Mouse (Mus musculus): ENCODE data around the gene Drp2. TPM values are rescaled to one million over a fixed set of nuclear protein-coding genes. Genes with fewer than 3 reads are reported as not detected.

Drp2 gene
- polyA plus RNA-seq (2016; fragmentation: Nextera tagmentation; extraction: Ambion mirVana), result 1.7 TPM in 2 replicates

DNA sequence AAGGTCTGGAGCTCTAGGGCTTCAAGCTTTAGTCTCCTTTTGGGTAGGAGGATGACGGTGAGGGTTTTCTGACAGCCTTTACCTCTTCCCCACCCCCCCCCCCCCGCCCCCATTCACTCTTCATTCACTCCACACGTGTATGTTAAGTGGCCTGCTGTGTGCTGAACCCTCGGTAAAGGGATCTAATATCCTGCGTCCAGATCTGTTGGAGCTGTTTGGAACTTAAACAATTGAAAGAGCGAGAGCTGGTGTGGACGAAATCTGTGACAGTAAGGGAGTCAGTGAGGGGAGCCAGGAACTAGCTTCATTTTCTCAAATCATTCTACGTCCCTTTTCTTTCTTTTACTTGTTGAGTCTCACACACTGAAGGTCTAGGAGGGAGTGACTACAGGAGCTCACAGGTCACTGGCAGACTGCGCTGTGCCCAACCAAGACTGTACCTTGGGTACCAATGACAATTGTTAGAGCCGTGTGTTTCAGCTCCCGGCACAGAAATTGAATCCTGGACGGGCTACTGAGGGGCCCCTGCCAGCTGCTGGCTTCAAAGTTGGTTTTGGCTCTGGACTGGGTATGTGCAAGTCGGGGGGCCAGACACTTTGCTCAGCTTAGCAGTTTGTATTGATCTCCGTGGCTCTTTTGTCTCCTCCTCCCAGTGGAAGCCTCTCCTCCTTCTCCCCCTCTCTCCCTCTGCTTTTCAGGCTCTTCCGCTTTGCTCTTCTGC is at the start of gene Drp2:
Gene Drp2, plus strand, starts transcription at position 689 of the 721 bp plus-strand sequence.
- no peaks in the 10 kb centered on the region for H3K36me3 ChIP-seq (replicated peaks)
- peak within 1 kb of the TSS; percentile 50 for H3K4me3 ChIP-seq
- H3K9me3 ChIP-seq, result no peaks in the 10 kb centered on the region
- peak within 1 kb of the TSS; percentile 76 for H3K27ac ChIP-seq
- WGBS, result 35% methylated on average over 15 of the region's 15 CpGs
- peaks cover 78% of the 10 kb centered on the region for H3K27me3 ChIP-seq (ENCODE audit: poor library complexity, severe bottlenecking)
- H3K4me1 ChIP-seq, result peaks cover 9% of the 10 kb centered on the region; the same call in 1 of the 2 replicates
- DNase-seq (ENCODE audit: extremely low spot score, low spot score), result no peak

DNA sequence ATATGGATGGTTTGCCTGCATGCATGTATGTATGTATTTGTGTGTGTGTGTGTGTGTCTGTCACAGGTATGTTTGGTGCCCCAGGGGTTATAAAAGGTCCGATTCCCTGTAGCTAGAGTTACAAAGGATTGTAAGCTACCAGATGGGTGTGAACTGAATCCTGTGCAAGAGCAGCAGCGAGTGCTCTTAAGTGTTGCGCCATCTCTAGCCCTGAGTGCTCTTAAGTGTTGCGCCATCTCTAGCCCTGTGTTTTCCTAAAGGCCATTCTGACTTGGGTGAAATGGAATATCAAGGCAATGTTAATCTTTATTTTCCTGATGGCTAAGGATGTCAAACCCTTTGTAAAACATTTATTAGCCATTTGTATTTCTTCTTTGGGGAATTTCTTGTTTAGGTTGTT is 45.0 kb upstream of the Drp2 start:
- no peak overlapping the region for H3K4me3 ChIP-seq
- H3K4me1 ChIP-seq, result no peaks in the 10 kb centered on the region
- 91% methylated on average over 4 of the region's 4 CpGs for WGBS
- H3K27me3 ChIP-seq (ENCODE audit: poor library complexity, severe bottlenecking), result 0 out of 2 replicates have a peak, but pooled peaks cover 5% of the 10 kb centered on the region
- no peak overlapping the region for H3K27ac ChIP-seq
- no peak for DNase-seq (ENCODE audit: extremely low spot score, low spot score)
- peaks cover 27% of the 10 kb centered on the region for H3K36me3 ChIP-seq (replicated peaks)
- no peaks in the 10 kb centered on the region for H3K9me3 ChIP-seq

GRCm38 (mm10) chrX:134362156-134362555 is 42.2 kb upstream of the Drp2 start:
- Histone ChIP-seq H3K4me3 (no peak overlapping the region), H3K4me1 (no peaks in the 10 kb centered on the region), H3K27ac (no peak overlapping the region), H3K9me3 (no peaks in the 10 kb centered on the region), H3K36me3 (replicated peaks) (peaks cover 25% of the 10 kb centered on the region), H3K27me3 (ENCODE audit: poor library complexity, severe bottlenecking) (peaks cover 14% of the 10 kb centered on the region; the same call in 1 of the 2 replicates)
- no peak for DNase-seq (ENCODE audit: extremely low spot score, low spot score)
- 94% methylated on average over 4 of the region's 4 CpGs for WGBS

GRCm38 (mm10) chrX:134365421-134365820 is 38.9 kb upstream of the Drp2 start:
- Histone ChIP-seq H3K27ac (no peak overlapping the region), H3K4me3 (no peak overlapping the region), H3K4me1 (no peaks in the 10 kb centered on the region), H3K27me3 (ENCODE audit: poor library complexity, severe bottlenecking) (peaks cover 13% of the 10 kb centered on the region; the same call in 1 of the 2 replicates), H3K36me3 (replicated peaks) (peaks cover 25% of the 10 kb centered on the region), H3K9me3 (no peaks in the 10 kb centered on the region)
- 69% methylated on average over 1 of the region's 1 CpGs for WGBS
- no peak for DNase-seq (ENCODE audit: extremely low spot score, low spot score)

GRCm38 (mm10) chrX:134366547-134366946 is 37.8 kb upstream of the Drp2 start:
- peaks cover 13% of the 10 kb centered on the region; the same call in 1 of the 2 replicates for H3K27me3 ChIP-seq (ENCODE audit: poor library complexity, severe bottlenecking)
- H3K27ac ChIP-seq, result no peak overlapping the region
- WGBS, result 88% methylated on average over 3 of the region's 3 CpGs
- DNase-seq (ENCODE audit: extremely low spot score, low spot score), result no peak
- no peaks in the 10 kb centered on the region for H3K4me1 ChIP-seq
- H3K4me3 ChIP-seq, result no peak overlapping the region
- no peaks in the 10 kb centered on the region for H3K9me3 ChIP-seq
- peaks cover 25% of the 10 kb centered on the region for H3K36me3 ChIP-seq (replicated peaks)

GRCm38 (mm10) chrX:134371279-134371678 is 33.1 kb upstream of the Drp2 start:
- 20% methylated on average over 2 of the region's 2 CpGs for WGBS
- H3K36me3 ChIP-seq (replicated peaks), result no peaks in the 10 kb centered on the region
- no peaks in the 10 kb centered on the region for H3K9me3 ChIP-seq
- H3K27me3 ChIP-seq (ENCODE audit: poor library complexity, severe bottlenecking), result peaks cover 28% of the 10 kb centered on the region
- DNase-seq (ENCODE audit: extremely low spot score, low spot score), result no peak
- no peak overlapping the region for H3K27ac ChIP-seq
- no peak overlapping the region for H3K4me3 ChIP-seq
- no peaks in the 10 kb centered on the region for H3K4me1 ChIP-seq

DNA sequence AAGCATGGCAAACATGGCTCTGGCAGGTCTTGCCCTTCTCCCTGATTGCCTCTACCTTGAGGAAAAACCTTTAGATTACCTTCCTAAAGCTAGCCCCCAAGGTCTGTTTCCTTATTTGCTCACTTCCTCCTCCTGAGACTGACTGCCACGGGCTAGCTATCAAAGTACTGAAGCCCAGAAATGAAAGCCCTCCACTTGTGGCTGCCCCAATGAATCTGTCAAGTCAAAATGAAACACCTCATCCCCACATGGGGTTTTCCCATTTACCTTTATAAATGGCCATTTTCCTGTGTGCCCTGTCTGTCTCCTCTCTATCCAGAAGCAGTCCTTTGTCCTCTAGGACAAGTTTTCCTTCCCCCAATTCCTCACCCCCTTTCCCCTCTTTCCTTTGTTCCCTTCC is 30.2 kb upstream of the Drp2 start:
- H3K27me3 ChIP-seq (ENCODE audit: poor library complexity, severe bottlenecking), result peaks cover 23% of the 10 kb centered on the region
- H3K4me3 ChIP-seq, result no peak overlapping the region
- no peak for DNase-seq (ENCODE audit: extremely low spot score, low spot score)
- H3K9me3 ChIP-seq, result no peaks in the 10 kb centered on the region
- WGBS, result 85% methylated on average over 1 of the region's 1 CpGs
- H3K27ac ChIP-seq, result no peak overlapping the region
- H3K36me3 ChIP-seq (replicated peaks), result no peaks in the 10 kb centered on the region
- H3K4me1 ChIP-seq, result no peaks in the 10 kb centered on the region

GRCm38 (mm10) chrX:134384896-134385295 is 19.5 kb upstream of the Drp2 start:
- DNase-seq (ENCODE audit: extremely low spot score, low spot score), result no peak
- Histone ChIP-seq H3K4me1 (no peaks in the 10 kb centered on the region), H3K9me3 (no peaks in the 10 kb centered on the region), H3K27me3 (ENCODE audit: poor library complexity, severe bottlenecking) (peaks cover 27% of the 10 kb centered on the region), H3K36me3 (replicated peaks) (no peaks in the 10 kb centered on the region), H3K27ac (no peak overlapping the region), H3K4me3 (no peak overlapping the region)
- WGBS, result 91% methylated on average over 6 of the region's 6 CpGs

DNA sequence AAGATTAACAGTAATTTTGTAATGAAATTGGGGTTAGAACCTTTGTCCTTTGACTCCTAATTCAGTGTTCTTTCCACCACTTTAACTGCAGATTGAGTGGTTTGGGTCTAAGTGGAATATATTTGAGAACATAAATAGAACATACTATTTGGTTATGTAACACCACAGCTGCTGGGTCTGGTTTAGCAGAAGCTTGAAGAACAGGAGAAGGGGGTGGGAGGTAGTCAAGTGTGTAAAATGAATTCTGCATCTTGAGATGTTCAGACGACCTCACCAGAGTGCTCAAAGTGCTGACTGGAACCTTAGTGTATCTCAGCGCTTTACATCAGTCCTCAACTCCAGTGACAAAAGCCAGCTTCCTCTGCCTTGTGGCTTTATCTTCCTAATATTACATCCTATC is 5.4 kb upstream of the Drp2 start:
- 77% methylated on average over 2 of the region's 2 CpGs for WGBS
- Histone ChIP-seq H3K4me3 (no peak overlapping the region), H3K9me3 (no peaks in the 10 kb centered on the region), H3K27ac (no peak overlapping the region), H3K36me3 (replicated peaks) (no peaks in the 10 kb centered on the region), H3K4me1 (0 out of 2 replicates have a peak, but pooled peaks cover 3% of the 10 kb centered on the region), H3K27me3 (ENCODE audit: poor library complexity, severe bottlenecking) (peaks cover 55% of the 10 kb centered on the region)
- DNase-seq (ENCODE audit: extremely low spot score, low spot score), result no peak

DNA sequence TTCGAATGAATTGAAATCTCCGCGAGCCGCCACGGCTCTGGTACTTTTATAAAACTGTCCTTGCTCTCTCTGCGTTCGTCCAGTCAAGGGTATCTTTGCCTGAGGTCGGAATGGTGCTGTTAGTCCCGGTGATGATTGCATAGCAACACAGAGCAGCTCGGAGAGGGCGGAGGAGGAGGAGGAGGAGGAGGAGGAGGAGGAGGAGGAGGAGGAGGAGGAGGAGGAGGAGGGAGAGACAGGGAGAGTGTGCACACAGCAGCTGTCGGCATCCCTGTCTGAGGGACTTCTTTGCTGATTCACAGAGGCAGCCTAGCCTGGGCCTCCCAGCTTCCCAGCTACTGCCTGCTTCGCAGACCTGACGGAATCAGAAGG is 219 bp downstream of the Drp2 start:
- H3K4me1 ChIP-seq, result peaks cover 9% of the 10 kb centered on the region; the same call in 1 of the 2 replicates
- peak; percentile 23 for DNase-seq (ENCODE audit: extremely low spot score, low spot score)
- H3K9me3 ChIP-seq, result no peaks in the 10 kb centered on the region
- H3K27ac ChIP-seq, result peak overlapping the region; percentile 76
- peak overlapping the region; percentile 50 for H3K4me3 ChIP-seq
- 32% methylated on average over 12 of the region's 14 CpGs for WGBS
- H3K36me3 ChIP-seq (replicated peaks), result no peaks in the 10 kb centered on the region
- H3K27me3 ChIP-seq (ENCODE audit: poor library complexity, severe bottlenecking), result peaks cover 79% of the 10 kb centered on the region

DNA sequence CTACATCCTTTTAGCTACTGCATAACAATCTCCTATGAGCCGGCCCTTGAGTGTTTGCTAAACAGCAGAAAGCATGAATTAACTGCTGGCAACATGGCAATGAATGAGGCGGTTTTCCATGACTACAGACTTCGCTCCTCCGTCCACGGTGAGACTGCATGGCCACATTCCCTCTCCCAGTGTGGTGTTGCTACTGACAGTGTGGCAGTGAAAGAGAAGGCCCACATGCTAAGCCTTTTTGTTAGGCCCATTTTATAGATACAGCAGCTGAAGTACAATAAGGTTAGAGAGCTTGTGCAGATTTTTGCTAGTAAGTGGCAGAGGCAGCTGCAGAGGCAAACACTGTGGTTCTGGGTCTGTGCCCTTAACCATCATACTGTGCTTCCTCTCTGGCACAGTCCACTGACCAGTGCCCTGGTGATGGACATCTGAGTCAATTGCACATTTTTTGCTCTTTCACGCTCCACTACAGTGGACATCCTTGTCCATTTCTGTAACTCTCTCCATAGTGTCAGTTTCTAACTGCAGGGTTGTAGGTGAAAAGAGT is 5.1 kb downstream of the Drp2 start:
- Histone ChIP-seq H3K36me3 (replicated peaks) (no peaks in the 10 kb centered on the region), H3K4me3 (no peak overlapping the region), H3K27ac (no peak overlapping the region), H3K4me1 (peaks cover 4% of the 10 kb centered on the region; the same call in 1 of the 2 replicates), H3K27me3 (ENCODE audit: poor library complexity, severe bottlenecking) (peaks cover 45% of the 10 kb centered on the region), H3K9me3 (no peaks in the 10 kb centered on the region)
- no peak for DNase-seq (ENCODE audit: extremely low spot score, low spot score)
- 93% methylated on average over 6 of the region's 6 CpGs for whole genome bisulfite sequencing

DNA sequence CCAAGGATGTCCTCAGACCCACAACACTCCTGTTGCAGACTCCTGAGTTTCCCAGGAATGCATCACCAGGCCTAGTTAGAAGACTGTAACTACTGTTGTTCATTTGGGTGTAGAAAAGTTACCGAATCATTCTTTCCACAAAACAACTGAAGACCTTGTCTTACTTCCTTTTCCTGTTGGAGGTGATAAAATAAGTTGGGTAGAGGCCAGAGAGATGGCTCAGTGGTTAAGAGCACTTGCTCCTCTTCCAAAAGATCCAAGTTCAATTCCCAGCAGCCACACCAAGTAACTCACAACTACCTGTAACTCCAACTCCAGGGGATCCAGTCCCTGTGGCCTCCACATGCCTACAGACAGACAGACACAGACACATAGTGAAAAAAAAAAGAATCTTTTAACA is 7.7 kb downstream of the Drp2 start:
- DNase-seq (ENCODE audit: extremely low spot score, low spot score), result no peak
- WGBS, result 91% methylated on average over 1 of the region's 1 CpGs
- Histone ChIP-seq H3K4me3 (no peak overlapping the region), H3K27me3 (ENCODE audit: poor library complexity, severe bottlenecking) (peaks cover 22% of the 10 kb centered on the region), H3K36me3 (replicated peaks) (no peaks in the 10 kb centered on the region), H3K27ac (no peak overlapping the region), H3K9me3 (no peaks in the 10 kb centered on the region), H3K4me1 (no peaks in the 10 kb centered on the region)

DNA sequence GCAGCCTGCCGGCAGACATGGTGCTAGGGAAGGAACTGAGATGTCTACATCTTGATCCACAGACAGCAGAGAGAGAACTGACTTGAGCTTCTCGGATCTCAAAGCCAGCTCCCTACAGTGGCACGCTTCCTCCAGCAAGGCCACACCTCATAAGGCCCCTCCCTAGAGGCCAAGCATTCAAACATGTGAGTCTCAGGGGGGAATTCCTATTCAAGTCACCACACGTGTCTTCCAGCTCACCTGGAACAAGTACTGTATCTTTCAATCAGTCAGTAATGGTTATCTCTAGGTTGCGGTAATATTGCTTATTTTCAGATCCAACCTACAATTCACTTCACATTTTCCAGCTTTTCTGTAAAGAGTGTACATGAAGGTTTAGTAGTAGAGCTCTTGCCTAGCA is 15.7 kb downstream of the Drp2 start:
- 89% methylated on average over 5 of the region's 5 CpGs for WGBS
- no peaks in the 10 kb centered on the region for H3K36me3 ChIP-seq (replicated peaks)
- no peaks in the 10 kb centered on the region for H3K4me1 ChIP-seq
- no peak overlapping the region for H3K27ac ChIP-seq
- H3K27me3 ChIP-seq (ENCODE audit: poor library complexity, severe bottlenecking), result no peaks in the 10 kb centered on the region; the same call in 1 of the 2 replicates
- no peak for DNase-seq (ENCODE audit: extremely low spot score, low spot score)
- H3K9me3 ChIP-seq, result no peaks in the 10 kb centered on the region
- no peak overlapping the region for H3K4me3 ChIP-seq
